Mouse (Mus musculus): ENCODE results near the gene Dennd1b.

The Dennd1b gene

DNA sequence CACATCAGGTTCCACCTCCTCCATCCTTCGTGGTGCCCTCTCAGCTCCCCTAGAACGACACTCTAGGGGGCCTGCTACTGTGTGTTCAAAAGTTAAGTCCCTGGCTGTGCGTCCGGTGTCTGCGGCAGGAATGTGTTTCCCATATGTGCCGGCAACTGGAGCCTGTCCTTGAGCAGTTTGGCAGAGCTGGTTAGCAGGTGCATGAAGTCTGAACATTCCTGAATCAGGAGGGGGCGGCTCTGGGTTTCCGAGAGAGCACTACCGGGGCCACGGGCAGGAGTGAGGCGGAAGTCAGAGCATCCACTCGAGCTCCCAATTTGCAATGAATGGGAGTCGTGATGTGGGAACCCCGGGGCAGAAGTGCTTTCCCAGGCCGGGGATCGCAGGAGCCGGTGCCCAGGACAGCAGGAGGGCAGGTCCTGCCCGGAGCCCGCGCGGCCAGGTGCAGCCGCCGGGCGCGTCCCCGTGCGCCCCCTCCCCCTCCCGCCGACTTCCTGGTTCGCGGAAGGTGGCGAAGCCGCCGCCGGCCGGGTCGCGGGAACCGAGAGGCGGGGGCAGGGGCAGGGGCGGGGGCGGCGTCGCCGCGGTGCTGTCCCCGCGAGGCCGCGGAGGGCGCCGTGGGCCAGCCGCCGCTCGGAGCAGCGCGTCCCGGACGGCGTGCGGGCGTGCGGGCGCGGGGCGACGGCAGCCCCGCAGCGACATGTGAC lies at the start of gene Dennd1b:
Dennd1b (plus strand) TSS at position 275 of the 707 bp plus-strand sequence.
- peak; percentile 79 for DNase-seq (ENCODE audit: inconsistent ontology term)

DNA sequence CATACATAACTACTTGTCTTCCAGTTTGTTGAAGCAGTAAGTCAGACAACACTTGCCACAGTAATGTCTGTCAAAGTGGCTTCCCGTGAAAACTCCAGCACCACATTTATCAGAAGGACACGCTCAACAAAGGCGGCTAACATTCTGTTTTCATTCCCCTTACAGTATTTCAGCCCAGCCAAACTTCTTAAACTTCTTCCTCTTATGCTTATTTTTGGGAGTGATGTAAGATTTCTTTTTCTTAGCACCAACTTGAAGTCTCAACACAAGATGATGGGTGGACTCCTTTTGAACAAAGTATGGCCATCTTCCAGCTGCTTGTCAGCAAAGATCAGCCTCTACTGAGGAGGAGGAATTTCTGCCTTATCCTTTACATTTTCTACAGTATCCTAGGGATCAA lies 47.6 kb upstream of the Dennd1b start:
- no peak for DNase-seq (ENCODE audit: inconsistent ontology term)

DNA sequence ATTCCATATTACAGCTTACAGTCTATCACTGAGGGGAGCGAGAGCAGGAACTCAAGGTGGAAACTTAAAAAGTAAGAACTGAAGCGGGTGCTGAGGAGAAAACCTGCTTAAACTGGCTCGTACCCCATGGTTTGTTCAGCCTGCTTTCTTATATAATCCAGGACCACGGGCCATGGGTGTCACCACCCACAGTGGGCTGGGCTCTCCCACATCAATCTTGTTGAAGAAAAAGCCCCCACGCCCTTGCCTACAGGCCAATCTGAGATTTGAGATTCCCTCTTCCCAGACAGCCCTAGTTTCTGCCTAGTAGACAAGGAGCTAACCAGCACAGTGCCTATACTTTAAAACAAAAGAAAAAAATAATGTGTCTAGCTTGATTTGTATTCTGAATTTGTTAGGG lies 43.6 kb upstream of the Dennd1b start:
- DNase-seq (ENCODE audit: inconsistent ontology term), result no peak

DNA sequence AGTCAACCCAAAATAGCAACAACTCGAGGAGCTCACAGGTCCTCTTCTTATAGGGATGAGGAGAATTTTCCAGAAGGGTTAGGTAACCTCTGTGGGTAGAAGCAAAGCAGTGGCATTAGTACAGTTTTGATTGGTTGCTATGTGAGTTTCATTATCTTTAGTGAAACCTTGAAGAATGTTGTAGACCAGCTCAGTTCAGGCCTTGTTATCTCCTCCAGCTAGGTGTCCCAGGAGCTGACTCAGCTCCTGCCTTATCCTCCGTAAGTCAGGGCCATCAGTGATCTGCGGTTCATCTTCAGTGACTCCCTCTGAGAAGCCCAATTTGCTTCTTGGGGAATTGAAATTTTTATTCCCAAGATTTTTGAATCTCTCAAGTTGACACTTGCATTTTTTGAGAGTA lies 43.2 kb upstream of the Dennd1b start:
- DNase-seq (ENCODE audit: inconsistent ontology term), result no peak

DNA sequence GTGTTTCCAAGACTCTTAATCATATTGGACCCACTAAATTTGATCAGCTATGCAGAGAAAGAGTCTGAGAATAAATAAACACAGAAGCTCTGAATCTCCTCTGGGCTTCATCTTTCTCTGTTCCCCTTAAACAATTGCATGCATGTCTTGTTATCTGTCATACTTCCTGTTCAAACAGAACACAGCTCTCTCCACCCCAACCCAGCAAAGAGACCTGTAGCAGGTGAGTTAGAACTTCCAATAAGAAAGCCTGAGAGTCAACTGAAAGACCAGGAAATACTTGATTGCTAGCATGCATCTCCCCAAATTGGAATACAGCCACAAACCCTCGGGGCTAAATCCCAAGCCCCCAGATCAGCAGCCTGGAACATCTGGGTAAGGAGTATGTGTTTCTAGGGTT lies 42.4 kb upstream of the Dennd1b start:
- DNase-seq (ENCODE audit: inconsistent ontology term), result no peak

DNA sequence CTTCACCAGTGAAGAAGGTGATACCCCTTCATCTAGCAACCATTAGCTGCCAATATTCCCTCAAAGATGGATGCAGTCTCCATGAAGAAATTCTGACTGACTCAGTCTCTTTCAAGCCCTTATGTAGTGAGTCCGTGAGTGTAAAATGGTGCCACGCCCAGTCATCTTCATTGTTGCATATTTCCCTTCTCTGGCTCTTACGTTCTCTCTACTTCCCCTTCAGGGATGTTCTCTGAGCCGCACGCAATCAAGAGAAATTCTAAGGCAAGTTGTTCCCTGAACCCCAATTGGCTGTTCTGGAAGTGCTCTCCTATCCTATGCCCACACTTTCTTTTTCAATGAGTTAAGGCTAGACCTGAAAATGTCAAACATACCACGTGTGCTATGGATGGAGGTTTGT lies 40.3 kb upstream of the Dennd1b start:
- DNase-seq (ENCODE audit: inconsistent ontology term), result no peak

DNA sequence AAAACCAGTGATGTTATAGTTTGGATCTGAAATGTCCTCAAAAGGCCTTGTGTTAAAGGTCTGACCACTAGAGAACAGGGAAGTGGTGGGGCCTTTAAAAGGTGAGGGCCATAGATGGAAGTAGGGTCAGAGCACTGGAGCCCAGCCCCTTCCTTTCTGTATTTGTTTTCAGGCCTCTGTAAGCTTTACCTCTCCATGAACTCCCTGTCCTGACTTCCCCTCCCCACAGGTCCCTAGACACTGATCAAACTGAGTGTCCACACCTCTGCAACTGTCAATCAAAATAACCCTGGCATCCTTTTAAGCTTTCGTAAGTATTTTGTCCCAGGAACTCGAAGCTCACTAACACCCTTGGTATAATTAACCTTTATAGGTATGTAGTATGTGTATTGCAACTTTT lies 39.0 kb upstream of the Dennd1b start:
- no peak for DNase-seq (ENCODE audit: inconsistent ontology term)

DNA sequence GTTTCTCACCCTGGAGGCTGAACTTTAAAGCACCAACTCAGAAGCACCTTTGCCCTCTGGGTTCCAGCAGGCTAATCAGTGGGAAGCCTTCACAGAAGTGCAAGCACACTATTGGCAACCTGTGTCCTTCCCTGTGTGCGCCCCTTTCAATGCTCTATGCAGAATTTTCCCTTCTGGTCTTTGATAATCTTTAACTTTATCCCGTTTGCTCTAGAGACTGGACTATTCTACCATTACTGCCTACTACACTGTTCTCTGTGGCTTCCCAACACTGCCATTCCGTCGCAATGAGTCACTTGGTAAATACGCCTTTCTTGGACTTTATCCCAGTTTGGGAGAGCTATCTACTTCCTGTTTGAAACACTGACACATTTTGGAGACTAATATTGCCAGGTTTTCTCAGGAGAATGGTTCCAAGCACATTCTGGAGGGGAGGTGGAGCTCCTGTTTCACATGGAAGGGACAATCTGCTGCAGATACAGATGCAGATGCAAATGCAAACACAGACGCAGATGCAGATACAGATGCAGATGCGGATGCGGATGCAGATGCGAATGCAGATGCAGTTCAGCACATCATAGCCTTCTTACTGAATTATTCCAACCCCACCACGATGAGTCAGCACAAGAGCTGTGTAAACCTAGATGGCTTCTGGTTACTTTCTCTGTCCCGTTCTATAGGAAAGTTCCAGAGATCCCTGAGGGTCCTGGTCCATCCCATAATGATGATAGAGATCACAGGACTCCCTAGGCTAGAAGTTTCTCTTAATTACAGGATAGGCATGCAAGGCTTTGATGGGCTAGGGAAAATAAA lies 34.4 kb upstream of the Dennd1b start:
- DNase-seq (ENCODE audit: inconsistent ontology term), result peak; percentile 94

DNA sequence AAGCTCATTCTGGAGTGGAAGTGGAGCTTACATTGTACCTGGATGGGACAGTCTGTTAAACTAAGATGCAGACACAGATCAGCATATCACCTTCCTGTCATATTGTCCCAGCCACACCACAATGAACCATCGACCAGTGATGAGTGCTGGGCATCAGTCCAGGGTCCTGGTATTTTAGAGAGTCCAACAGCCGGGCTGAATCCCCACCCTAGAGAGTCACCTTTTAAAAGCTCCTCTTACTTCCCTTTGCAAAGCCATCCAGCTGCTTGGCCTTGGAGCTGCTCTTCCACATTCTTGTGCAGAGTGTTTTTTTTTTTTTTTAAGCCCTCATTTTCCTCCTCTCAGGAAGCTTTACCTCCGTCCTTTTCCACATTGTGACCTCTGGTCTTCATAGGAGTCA lies 33.2 kb upstream of the Dennd1b start:
- no peak for DNase-seq (ENCODE audit: inconsistent ontology term)

DNA sequence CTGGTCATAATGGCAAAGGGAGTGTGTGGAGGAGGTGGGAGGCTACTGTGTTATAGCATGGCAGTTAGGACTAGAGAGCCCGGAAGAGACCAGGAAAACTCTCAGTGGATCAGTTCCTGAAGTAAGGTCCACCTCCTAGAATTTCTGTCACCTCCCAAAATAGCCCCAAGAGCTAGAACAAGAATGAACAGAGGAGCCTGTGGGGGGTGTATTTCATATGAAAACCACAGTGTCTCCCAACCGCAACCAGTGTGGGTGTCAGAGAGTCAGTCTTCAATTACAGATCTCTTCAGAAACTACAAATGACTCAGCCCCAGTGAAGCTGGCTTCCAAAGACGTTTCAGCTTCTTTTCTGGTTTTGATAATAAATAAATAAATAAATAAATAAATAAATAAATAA lies 32.4 kb upstream of the Dennd1b start:
- peak; percentile 22 for DNase-seq (ENCODE audit: inconsistent ontology term)

DNA sequence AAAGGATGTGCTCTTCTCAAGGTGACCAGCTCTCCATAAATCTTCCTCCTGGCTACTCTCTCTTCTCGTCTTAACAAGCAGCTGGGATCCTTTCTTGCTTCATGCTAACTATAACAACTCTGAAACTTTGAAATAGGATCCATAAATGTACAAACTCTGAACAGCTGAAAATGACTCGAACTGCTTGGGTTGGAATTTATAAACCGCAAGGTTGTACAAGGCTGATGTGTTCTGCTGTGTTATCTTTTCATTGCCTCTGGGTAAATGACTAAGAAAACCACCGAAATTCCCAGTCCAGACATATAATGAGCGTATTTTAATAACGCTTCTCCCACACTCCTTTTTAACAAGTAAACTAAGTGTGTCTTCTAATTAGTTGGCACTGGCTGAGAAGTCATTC lies 27.1 kb upstream of the Dennd1b start:
- no peak for DNase-seq (ENCODE audit: inconsistent ontology term)

DNA sequence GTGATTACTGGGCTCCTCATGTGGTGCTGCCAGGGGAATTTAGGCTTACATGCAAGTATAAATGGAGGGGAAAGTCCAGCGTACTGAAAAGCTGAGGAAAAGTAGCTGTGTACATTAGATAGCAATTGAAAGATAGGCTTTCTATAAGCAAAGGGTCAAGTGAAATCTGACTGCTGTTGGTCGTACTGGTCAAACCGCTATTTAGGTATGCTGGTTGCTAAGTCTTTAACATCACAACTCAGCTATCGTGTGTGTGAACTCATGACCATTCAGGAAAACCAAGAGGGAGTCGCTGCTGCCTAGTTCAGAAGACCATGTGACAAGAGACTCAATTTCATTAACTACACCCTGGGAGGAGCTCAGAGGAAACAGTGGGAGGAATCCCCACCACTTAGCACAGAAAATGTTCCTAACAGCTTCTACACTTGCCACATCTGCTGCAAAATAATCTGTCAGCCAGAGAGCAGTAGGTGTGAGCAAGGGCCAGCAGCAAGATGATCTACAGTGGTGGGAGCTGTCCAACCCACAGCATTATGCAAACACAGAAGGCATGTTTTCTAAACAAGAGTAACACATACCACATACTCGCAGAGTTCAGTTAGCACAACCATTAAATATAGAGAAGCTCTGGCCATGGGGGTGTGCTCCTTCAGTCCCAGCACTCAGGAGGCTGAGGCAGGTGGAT lies 25.4 kb upstream of the Dennd1b start:
- no peak for DNase-seq (ENCODE audit: inconsistent ontology term)

DNA sequence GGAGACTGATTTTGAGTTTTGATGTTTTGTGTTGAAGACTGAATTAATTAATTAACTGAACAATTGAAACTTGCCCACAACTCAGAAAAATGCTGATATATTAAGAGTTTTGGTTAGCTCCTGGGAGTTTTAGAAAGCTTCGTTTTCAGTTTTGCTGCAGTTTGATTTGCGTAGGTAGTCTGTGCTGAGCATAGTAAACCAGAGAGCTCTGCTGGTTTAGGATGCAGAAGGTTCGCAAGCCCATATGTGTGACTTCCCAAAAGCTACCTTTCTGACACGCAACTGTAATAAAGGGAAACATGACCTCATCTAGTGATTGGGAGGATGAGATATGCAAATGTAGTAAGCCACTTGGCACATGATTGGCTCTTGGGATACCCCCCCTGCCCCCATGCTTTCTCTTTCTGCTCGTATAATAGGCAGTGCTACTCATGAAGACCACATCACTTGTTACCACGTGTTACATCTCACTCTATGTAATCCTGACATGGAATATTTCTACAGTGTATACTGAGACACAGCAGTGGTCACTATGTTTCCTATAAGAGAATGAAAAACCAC lies 23.6 kb upstream of the Dennd1b start:
- no peak for DNase-seq (ENCODE audit: inconsistent ontology term)

DNA sequence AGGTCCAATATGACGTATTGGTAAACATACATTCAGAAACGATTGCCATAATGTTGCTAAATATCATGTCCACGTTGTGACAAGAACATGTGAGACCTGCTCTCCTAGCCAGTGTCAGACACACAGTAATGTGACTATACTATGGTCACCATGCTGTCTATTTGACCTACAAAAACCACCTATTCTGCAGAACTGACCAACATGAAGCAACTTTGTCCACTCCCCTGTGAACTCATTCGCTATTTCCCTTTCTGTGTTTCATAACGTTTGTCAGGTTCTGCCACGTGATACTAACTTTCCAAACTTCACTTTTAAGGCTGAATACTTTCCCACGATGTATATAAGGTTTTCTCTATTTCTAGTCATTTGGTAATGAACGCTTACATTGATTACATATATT lies 22.8 kb upstream of the Dennd1b start:
- DNase-seq (ENCODE audit: inconsistent ontology term), result no peak

DNA sequence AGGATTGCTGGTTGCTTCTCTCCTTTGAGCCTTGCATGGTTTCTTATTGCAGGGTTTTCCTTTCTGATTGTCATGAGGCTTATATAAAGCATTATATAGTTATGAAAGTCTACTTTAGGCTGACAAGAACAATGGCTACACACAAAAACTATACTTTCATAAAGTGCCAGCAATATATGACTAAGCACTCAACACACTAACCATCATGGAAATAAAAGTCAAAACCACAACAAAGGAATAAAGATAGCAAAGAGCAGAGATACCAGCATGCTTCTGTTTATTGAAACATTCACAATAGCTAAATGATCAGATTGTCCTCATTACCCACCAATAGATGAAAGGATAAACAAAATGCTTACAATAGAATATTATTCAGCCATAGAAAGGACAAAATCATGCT lies 11.1 kb upstream of the Dennd1b start:
- no peak for DNase-seq (ENCODE audit: inconsistent ontology term)

DNA sequence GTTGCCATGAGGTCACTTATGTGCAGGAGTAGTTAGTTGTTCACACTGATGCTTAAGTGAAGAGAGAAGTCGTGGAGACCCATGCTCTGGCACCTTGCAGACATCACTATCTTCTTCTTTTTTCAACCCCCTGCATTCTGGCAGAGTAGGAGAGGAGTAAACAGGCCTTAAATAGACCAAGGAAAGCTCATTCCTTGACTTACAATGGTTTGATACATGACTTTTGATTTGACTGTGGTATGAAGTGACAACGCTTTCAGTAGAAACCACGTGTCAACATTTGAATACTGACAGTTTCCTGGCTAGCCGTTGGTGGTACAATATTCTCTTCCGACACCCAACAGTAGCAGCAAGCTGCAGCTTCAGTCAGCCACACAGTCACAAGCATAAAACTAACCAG lies 8.3 kb upstream of the Dennd1b start:
- DNase-seq (ENCODE audit: inconsistent ontology term), result no peak

DNA sequence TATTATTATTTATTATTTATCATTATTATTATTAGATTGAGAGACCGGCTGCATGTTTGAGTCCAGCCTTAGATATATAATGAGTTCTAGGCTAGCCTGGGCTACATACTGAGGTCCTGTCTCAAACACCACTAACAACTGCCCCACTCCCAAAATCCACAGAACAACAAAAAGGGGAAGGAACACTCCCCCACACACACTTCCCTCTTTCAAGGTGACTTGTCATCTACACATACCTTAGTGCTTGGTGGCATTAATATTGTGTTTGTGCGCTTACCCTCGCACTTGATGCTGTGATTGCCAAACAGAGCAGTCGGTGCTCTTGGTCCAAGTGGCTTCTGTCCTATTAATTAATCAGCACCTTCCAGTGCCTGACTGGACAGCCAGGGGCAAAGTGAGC lies 7.8 kb upstream of the Dennd1b start:
- DNase-seq (ENCODE audit: inconsistent ontology term), result no peak

DNA sequence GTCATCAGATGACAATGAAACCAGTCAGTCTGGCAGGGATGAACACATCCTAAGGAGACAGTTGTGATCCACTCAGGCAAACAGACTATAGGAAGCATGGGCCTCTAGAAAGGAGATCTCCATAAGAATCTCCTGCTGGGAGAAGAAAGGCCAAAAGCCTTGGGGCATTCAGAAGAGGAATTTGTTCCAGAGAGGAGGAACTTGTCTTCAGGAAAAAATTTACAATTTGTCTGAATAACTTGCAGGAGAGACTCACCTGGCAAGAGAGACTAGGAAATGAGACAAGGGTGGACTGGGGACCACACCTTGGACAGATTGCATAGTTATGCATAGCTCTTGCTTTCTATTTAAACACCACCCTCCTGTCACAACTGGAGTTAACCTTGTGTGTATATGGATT lies 6.7 kb upstream of the Dennd1b start:
- DNase-seq (ENCODE audit: inconsistent ontology term), result no peak

DNA sequence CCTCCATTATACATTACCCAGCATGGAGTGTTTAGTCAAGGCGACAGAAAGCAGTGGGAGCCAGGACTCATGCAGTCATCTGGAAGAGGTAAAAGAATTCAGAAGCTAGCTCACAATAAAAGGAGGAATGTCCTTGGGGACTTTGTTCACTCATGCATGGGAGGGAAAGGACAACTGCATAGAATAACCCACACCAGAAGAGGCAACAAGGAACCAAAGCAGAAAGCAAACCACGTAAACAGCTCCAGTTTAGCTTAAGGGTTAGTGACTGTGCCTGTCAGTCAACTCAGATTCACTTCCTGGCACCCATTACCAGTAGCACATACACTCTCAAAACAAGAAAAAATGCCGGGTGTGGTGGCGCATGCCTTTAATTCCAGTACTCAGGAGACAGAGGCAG lies 6.1 kb upstream of the Dennd1b start:
- peak; percentile 75 for DNase-seq (ENCODE audit: inconsistent ontology term)

DNA sequence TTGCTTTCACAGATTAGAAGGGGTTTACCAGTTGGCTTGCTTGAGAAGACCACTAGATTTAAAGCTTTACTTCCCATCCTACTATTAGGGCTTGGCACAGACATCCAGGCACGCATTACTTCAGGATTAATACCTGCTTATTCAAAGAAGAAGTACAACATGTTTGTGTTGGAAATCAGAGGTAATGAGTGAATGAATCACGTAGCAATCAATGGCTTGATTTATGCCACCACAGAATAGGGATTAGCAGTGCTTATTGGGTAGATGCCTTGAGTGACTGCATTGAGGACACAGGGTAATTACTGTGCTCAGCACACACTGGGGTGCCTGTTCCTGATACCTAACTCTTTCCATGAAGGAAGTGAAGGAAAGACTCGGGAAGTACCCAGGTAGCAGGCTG lies 4.4 kb upstream of the Dennd1b start:
- no peak for DNase-seq (ENCODE audit: inconsistent ontology term)

DNA sequence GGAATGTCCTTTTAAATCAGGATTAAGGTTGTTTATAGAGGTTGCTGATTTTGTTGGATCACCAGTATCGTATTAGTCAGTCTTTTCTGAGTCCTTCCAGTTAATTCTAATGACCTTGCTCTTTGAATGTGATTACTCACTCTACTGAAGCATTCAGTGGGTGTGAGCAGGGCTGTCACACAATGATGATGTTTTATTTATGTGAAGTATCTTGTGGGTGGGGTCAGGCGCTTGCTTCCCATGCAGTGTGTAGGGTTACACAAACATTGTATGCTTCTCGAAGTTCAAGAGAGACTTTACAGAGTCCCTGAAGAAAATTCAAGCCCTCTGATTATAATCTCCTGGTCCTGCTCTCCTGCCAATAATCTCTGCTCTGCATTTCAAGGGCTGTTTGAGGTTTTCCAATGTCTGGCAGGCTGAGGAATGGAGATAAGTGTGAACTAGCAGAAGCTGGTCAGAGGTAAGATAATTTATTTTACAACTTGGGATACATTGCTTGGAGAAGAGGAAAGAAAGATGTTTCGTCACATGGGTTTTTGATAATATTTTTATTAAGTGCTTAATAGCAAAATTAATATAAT lies 3.2 kb upstream of the Dennd1b start:
- DNase-seq (ENCODE audit: inconsistent ontology term), result peak; percentile 39
